Mouse (Mus musculus): ENCODE measurements around the gene Abhd17a. TPM values are rescaled to one million over a fixed set of nuclear protein-coding genes. Genes with fewer than 3 reads are reported as not detected.

Gene Abhd17a
- polyA plus RNA-seq, 1 experiment from 2014 or later, result 119 TPM

GRCm38 (mm10) chr10:80549279-80549678, 40.9 kb downstream of the Abhd17a start:
- no peaks in the 10 kb centered on the region for H3K27me3 ChIP-seq (ENCODE audit: control insufficient read depth, insufficient read depth, low read length)
- ATAC-seq (ENCODE audit: insufficient read depth, low FRiP score, low TSS enrichment), result no peak
- H3K4me1 ChIP-seq (ENCODE audit: control insufficient read depth, insufficient read depth, low read length), result no peaks in the 10 kb centered on the region
- H3K4me3 ChIP-seq (ENCODE audit: low read depth, low read length), result no peak overlapping the region
- DNase-seq (ENCODE audit: low spot score), result no peak
- H3K9ac ChIP-seq (ENCODE audit: low read length), result no peak overlapping the region; the same call in 1 of the 2 replicates
- 97% methylated on average over 19 of the region's 21 CpGs for WGBS
- no peaks in the 10 kb centered on the region for H3K9me3 ChIP-seq (ENCODE audit: control insufficient read depth, low read length)
- no peak overlapping the region for H3K4me2 ChIP-seq (ENCODE audit: low read depth)
- no peak overlapping the region for H3K27ac ChIP-seq (ENCODE audit: low read depth, low read length)
- H3K36me3 ChIP-seq (ENCODE audit: control insufficient read depth, insufficient read depth, low read length), result peaks cover 21% of the 10 kb centered on the region

- peak; percentile 76 for DNase-seq (ENCODE audit: low spot score)
- H3K27ac ChIP-seq (ENCODE audit: low read depth, low read length), result no peak overlapping the region
- H3K4me1 ChIP-seq (ENCODE audit: control insufficient read depth, insufficient read depth, low read length), result no peaks in the 10 kb centered on the region
- ATAC-seq (ENCODE audit: insufficient read depth, low FRiP score, low TSS enrichment), result 0 out of 2 replicates have a peak, but pooled peaks have one; percentile 52
- H3K4me2 ChIP-seq (ENCODE audit: low read depth), result no peak overlapping the region
- no peak overlapping the region for H3K4me3 ChIP-seq (ENCODE audit: low read depth, low read length)
- 78% methylated on average over 10 of the region's 10 CpGs for whole genome bisulfite sequencing
- no peaks in the 10 kb centered on the region for H3K27me3 ChIP-seq (ENCODE audit: control insufficient read depth, insufficient read depth, low read length)
- H3K36me3 ChIP-seq (ENCODE audit: control insufficient read depth, insufficient read depth, low read length), result peaks cover 26% of the 10 kb centered on the region
- no peak overlapping the region for H3K9ac ChIP-seq (ENCODE audit: low read length)
- H3K9me3 ChIP-seq (ENCODE audit: control insufficient read depth, low read length), result no peaks in the 10 kb centered on the region
These were observed 41.6 kb downstream of the Abhd17a start for GRCm38 (mm10) chr10:80548428-80549006.

GRCm38 (mm10) chr10:80547539-80547938, 42.6 kb downstream of the Abhd17a start:
- Histone ChIP-seq H3K27me3 (ENCODE audit: control insufficient read depth, insufficient read depth, low read length) (no peaks in the 10 kb centered on the region), H3K4me2 (ENCODE audit: low read depth) (no peak overlapping the region), H3K9me3 (ENCODE audit: control insufficient read depth, low read length) (no peaks in the 10 kb centered on the region), H3K27ac (ENCODE audit: low read depth, low read length) (no peak overlapping the region), H3K9ac (ENCODE audit: low read length) (no peak overlapping the region), H3K4me1 (ENCODE audit: control insufficient read depth, insufficient read depth, low read length) (no peaks in the 10 kb centered on the region), H3K4me3 (ENCODE audit: low read depth, low read length) (no peak overlapping the region), H3K36me3 (ENCODE audit: control insufficient read depth, insufficient read depth, low read length) (peaks cover 30% of the 10 kb centered on the region)
- 95% methylated on average over 15 of the region's 15 CpGs for WGBS
- ATAC-seq (ENCODE audit: insufficient read depth, low FRiP score, low TSS enrichment), result no peak
- DNase-seq (ENCODE audit: low spot score), result no peak

- Histone ChIP-seq H3K4me3 (ENCODE audit: low read depth, low read length) (no peak overlapping the region), H3K9me3 (ENCODE audit: control insufficient read depth, low read length) (no peaks in the 10 kb centered on the region), H3K4me2 (ENCODE audit: low read depth) (no peak overlapping the region), H3K4me1 (ENCODE audit: control insufficient read depth, insufficient read depth, low read length) (no peaks in the 10 kb centered on the region), H3K9ac (ENCODE audit: low read length) (no peak overlapping the region), H3K36me3 (ENCODE audit: control insufficient read depth, insufficient read depth, low read length) (peaks cover 34% of the 10 kb centered on the region), H3K27ac (ENCODE audit: low read depth, low read length) (no peak overlapping the region), H3K27me3 (ENCODE audit: control insufficient read depth, insufficient read depth, low read length) (no peaks in the 10 kb centered on the region)
- no peak for DNase-seq (ENCODE audit: low spot score)
- ATAC-seq (ENCODE audit: insufficient read depth, low FRiP score, low TSS enrichment), result no peak
- WGBS, result 95% methylated on average over 4 of the region's 4 CpGs
These were observed 43.2 kb downstream of the Abhd17a start for GRCm38 (mm10) chr10:80546945-80547344.

- DNase-seq (ENCODE audit: low spot score) (no peak), ATAC-seq (ENCODE audit: insufficient read depth, low FRiP score, low TSS enrichment) (no peak)
- Histone ChIP-seq H3K4me1 (ENCODE audit: control insufficient read depth, insufficient read depth, low read length) (no peaks in the 10 kb centered on the region), H3K27me3 (ENCODE audit: control insufficient read depth, insufficient read depth, low read length) (no peaks in the 10 kb centered on the region), H3K9ac (ENCODE audit: low read length) (no peak overlapping the region), H3K36me3 (ENCODE audit: control insufficient read depth, insufficient read depth, low read length) (peaks cover 34% of the 10 kb centered on the region), H3K4me2 (ENCODE audit: low read depth) (no peak overlapping the region), H3K27ac (ENCODE audit: low read depth, low read length) (no peak overlapping the region), H3K4me3 (ENCODE audit: low read depth, low read length) (no peak overlapping the region), H3K9me3 (ENCODE audit: control insufficient read depth, low read length) (no peaks in the 10 kb centered on the region)
- 96% methylated on average over 8 of the region's 8 CpGs for WGBS
These were observed 44.6 kb downstream of the Abhd17a start for GRCm38 (mm10) chr10:80545590-80545989.

GRCm38 (mm10) chr10:80543873-80544272, 46.3 kb downstream of the Abhd17a start:
- Histone ChIP-seq H3K4me1 (ENCODE audit: control insufficient read depth, insufficient read depth, low read length) (no peaks in the 10 kb centered on the region), H3K27ac (ENCODE audit: low read depth, low read length) (no peak overlapping the region), H3K9ac (ENCODE audit: low read length) (no peak overlapping the region), H3K4me2 (ENCODE audit: low read depth) (no peak overlapping the region), H3K36me3 (ENCODE audit: control insufficient read depth, insufficient read depth, low read length) (peaks cover 28% of the 10 kb centered on the region), H3K4me3 (ENCODE audit: low read depth, low read length) (no peak overlapping the region), H3K9me3 (ENCODE audit: control insufficient read depth, low read length) (no peaks in the 10 kb centered on the region), H3K27me3 (ENCODE audit: control insufficient read depth, insufficient read depth, low read length) (no peaks in the 10 kb centered on the region)
- 96% methylated on average over 14 of the region's 14 CpGs for WGBS
- DNase-seq (ENCODE audit: low spot score) (no peak), ATAC-seq (ENCODE audit: insufficient read depth, low FRiP score, low TSS enrichment) (no peak)

- no peaks in the 10 kb centered on the region for H3K9me3 ChIP-seq (ENCODE audit: control insufficient read depth, low read length)
- no peak overlapping the region for H3K4me3 ChIP-seq (ENCODE audit: low read depth, low read length)
- no peak overlapping the region for H3K4me2 ChIP-seq (ENCODE audit: low read depth)
- ATAC-seq (ENCODE audit: insufficient read depth, low FRiP score, low TSS enrichment) (no peak), DNase-seq (ENCODE audit: low spot score) (no peak)
- peaks cover 21% of the 10 kb centered on the region for H3K27me3 ChIP-seq (ENCODE audit: control insufficient read depth, insufficient read depth, low read length)
- H3K27ac ChIP-seq (ENCODE audit: low read depth, low read length), result no peak overlapping the region
- H3K36me3 ChIP-seq (ENCODE audit: control insufficient read depth, insufficient read depth, low read length), result peaks cover 15% of the 10 kb centered on the region
- 54% methylated on average over 5 of the region's 5 CpGs for WGBS
- H3K9ac ChIP-seq (ENCODE audit: low read length), result no peak overlapping the region
- H3K4me1 ChIP-seq (ENCODE audit: control insufficient read depth, insufficient read depth, low read length), result no peaks in the 10 kb centered on the region
These were observed 50.6 kb downstream of the Abhd17a start for GRCm38 (mm10) chr10:80539493-80539892.

GRCm38 (mm10) chr10:80538710-80539394, 51.3 kb downstream of the Abhd17a start, which contains the start of gene Atp8b3:
Atp8b3 (minus strand) TSS chr10:80539124.
- WGBS, result 1% methylated on average over 30 of the region's 30 CpGs
- Histone ChIP-seq H3K9me3 (ENCODE audit: control insufficient read depth, low read length) (no peaks in the 10 kb centered on the region), H3K27ac (ENCODE audit: low read depth, low read length) (no peak within 1 kb of the TSS), H3K4me3 (ENCODE audit: low read depth, low read length) (no peak within 1 kb of the TSS), H3K36me3 (ENCODE audit: control insufficient read depth, insufficient read depth, low read length) (peaks cover 12% of the 10 kb centered on the region), H3K4me2 (ENCODE audit: low read depth) (0 out of 2 replicates have a peak within 1 kb of the TSS, but pooled peaks have one; percentile 7), H3K27me3 (ENCODE audit: control insufficient read depth, insufficient read depth, low read length) (peaks cover 21% of the 10 kb centered on the region), H3K9ac (ENCODE audit: low read length) (no peak within 1 kb of the TSS), H3K4me1 (ENCODE audit: control insufficient read depth, insufficient read depth, low read length) (no peaks in the 10 kb centered on the region)
- ATAC-seq (ENCODE audit: insufficient read depth, low FRiP score, low TSS enrichment) (peak; percentile 78), DNase-seq (ENCODE audit: low spot score) (peak; percentile 79)

GRCm38 (mm10) chr10:80538180-80538579, 52.0 kb downstream of the Abhd17a start:
- Histone ChIP-seq H3K9me3 (ENCODE audit: control insufficient read depth, low read length) (no peaks in the 10 kb centered on the region), H3K4me2 (ENCODE audit: low read depth) (no peak overlapping the region), H3K27ac (ENCODE audit: low read depth, low read length) (no peak overlapping the region), H3K9ac (ENCODE audit: low read length) (no peak overlapping the region), H3K36me3 (ENCODE audit: control insufficient read depth, insufficient read depth, low read length) (peaks cover 6% of the 10 kb centered on the region), H3K4me1 (ENCODE audit: control insufficient read depth, insufficient read depth, low read length) (no peaks in the 10 kb centered on the region), H3K4me3 (ENCODE audit: low read depth, low read length) (no peak overlapping the region), H3K27me3 (ENCODE audit: control insufficient read depth, insufficient read depth, low read length) (peaks cover 21% of the 10 kb centered on the region)
- ATAC-seq (ENCODE audit: insufficient read depth, low FRiP score, low TSS enrichment), result no peak
- DNase-seq (ENCODE audit: low spot score), result no peak
- WGBS, result 56% methylated on average over 5 of the region's 5 CpGs

Measured in neural tube, embryonic 11.5 days (tissue).